Mouse (Mus musculus): Measurements from ENCODE around the gene Atg5. TPM values are rescaled to one million over a fixed set of nuclear protein-coding genes. Genes with fewer than 3 reads are reported as not detected.

Atg5 gene
- total RNA-seq, 2 experiments from 2014 or later = 34.7 to 37.4 TPM

- no peak for ATAC-seq (ENCODE audit: poor library complexity, severe bottlenecking)
Measured at GRCm38 (mm10) chr10:44348474-44349415, 80.6 kb downstream of the Atg5 start.

DNA sequence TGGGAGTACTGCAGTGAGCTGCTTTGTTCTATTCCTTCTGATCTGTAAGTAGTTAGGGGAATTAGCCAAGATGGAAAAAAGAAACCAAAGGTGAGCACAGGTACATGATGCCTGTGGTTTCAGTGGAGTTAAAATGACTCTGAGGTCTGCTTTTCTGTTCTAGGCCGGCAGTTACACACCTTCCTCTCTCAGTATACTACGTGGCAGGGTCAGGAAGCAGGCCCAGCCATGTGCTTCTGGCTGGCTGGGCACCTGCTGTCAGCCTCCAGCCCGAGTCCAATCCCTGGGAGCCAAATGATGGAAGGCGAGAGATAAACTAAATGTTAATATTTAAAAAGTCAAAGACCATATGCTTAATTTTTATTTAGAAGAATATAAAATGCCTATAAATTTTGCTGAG is 85.3 kb downstream of the Atg5 start:
- no peak for ATAC-seq (ENCODE audit: poor library complexity, severe bottlenecking)

- no peak for ATAC-seq (ENCODE audit: poor library complexity, severe bottlenecking)
Measured at GRCm38 (mm10) chr10:44354393-44354792, 86.2 kb downstream of the Atg5 start.

DNA sequence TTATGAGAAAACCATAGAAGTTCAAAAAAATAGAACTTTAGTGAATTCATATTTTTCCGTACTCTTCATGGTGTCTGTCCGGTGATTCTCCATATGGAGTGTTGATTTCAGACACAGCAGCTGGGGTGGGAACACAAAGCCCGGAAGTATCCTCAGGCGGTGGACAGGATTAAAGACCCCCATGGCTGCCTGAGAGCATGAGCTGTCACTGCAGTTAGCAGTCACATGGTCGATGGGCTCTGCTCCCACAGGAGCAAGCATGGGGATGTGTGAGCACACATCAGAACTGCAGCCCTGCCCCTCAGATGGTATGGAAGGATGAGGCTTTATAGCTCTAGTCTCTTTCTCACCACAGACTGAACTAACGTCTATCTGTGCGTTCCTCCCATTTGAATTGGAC is 87.1 kb downstream of the Atg5 start:
- ATAC-seq (ENCODE audit: poor library complexity, severe bottlenecking) = no peak

GRCm38 (mm10) chr10:44356625-44357024 is 88.5 kb downstream of the Atg5 start:
- ATAC-seq (ENCODE audit: poor library complexity, severe bottlenecking) = no peak

- no peak for ATAC-seq (ENCODE audit: poor library complexity, severe bottlenecking)
Measured at GRCm38 (mm10) chr10:44357316-44357715, 89.2 kb downstream of the Atg5 start.

GRCm38 (mm10) chr10:44358816-44359215 is 90.7 kb downstream of the Atg5 start:
- ATAC-seq (ENCODE audit: poor library complexity, severe bottlenecking) = no peak

GRCm38 (mm10) chr10:44360632-44361031 is 92.5 kb downstream of the Atg5 start:
- no peak for ATAC-seq (ENCODE audit: poor library complexity, severe bottlenecking)

GRCm38 (mm10) chr10:44362435-44362834 is 94.3 kb downstream of the Atg5 start:
- ATAC-seq (ENCODE audit: poor library complexity, severe bottlenecking) = no peak

DNA sequence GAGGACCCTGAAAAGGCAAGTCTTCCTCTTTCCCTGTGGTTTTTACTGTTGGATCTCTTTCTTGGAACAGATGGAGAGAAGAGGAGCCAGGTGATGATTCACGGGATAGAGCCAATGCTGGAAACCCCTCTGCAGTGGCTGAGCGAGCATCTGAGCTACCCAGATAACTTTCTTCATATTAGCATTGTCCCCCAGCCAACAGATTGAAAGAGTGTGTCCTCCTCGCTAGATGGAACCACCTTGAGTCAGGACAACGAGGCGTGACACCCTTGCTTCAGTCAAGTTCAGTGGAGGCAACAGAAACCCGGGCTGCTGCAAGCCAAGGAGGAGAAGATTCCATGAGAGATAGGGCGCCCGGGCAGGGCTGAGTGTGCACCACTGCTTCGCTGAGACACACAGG is 94.7 kb downstream of the Atg5 start:
- ATAC-seq (ENCODE audit: poor library complexity, severe bottlenecking) = no peak

GRCm38 (mm10) chr10:44366186-44366585 is 98.0 kb downstream of the Atg5 start:
- ATAC-seq (ENCODE audit: poor library complexity, severe bottlenecking) = no peak

DNA sequence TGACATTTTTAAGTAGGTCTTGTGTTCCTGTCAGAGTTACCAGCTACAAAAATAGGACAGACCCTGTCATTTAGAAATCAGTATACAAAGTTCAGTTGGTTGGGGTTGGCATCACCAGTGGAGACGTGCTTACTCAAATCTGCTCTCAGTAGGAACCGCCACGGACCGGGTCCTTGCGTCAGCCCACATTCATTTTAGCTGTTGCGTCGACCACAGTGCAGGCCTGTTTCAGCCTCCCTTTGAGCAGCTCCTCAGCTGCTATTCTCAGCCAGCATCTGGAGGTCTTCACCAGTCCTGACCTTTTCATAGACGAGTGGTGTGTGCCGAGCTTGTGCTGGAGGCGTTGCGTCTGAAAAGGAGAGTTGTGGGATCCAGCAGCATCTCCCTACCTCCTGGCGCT is 98.9 kb downstream of the Atg5 start:
- no peak for ATAC-seq (ENCODE audit: poor library complexity, severe bottlenecking)

DNA sequence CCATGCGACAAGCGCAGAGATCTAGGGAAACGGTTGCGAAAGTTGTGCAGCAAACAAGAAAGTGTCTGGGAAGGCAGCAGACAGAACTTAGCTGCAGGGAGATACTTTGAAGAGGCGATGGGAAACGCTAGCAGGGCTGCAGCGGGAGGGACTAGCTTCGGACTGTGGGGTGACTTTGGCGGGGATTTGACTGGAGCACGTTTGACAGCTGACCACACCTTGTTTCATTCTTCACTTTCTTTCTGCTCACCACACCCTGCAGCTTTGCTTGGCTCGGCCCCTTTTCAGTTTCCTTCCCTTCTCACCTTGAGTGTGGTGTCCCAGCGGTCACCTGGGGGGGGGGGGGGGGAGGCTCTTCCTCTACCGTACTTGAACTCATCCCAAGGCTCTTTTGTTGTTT is 100.4 kb downstream of the Atg5 start:
- ATAC-seq (ENCODE audit: poor library complexity, severe bottlenecking) = no peak

- ATAC-seq (ENCODE audit: poor library complexity, severe bottlenecking) = no peak
Measured at GRCm38 (mm10) chr10:44370666-44371065, 102.5 kb downstream of the Atg5 start.

DNA sequence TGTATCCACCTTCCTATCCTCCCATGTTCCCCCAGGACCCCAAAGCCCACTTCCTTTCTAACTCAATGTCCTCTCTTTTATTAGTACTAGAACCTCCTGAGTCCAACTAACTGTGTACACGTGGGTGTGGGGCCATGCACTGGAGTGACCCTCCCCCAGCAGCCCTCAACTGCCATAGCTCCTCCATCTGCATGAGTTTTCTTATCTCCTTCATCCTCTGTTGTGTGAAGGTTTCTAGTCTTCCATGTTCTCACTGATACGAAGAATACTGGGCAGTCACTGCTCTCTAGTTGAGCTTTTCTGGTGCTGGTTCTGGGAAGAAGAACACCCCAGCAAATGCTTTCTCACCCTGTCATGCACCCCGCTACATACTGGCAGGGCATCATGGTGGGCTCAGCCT is 104.1 kb downstream of the Atg5 start:
- no peak for ATAC-seq (ENCODE audit: poor library complexity, severe bottlenecking)

GRCm38 (mm10) chr10:44374678-44375077 is 106.5 kb downstream of the Atg5 start:
- no peak for ATAC-seq (ENCODE audit: poor library complexity, severe bottlenecking)

GRCm38 (mm10) chr10:44375501-44375900 is 107.3 kb downstream of the Atg5 start:
- ATAC-seq (ENCODE audit: poor library complexity, severe bottlenecking) = no peak

GRCm38 (mm10) chr10:44377821-44378220 is 109.7 kb downstream of the Atg5 start:
- ATAC-seq (ENCODE audit: poor library complexity, severe bottlenecking) = no peak

DNA sequence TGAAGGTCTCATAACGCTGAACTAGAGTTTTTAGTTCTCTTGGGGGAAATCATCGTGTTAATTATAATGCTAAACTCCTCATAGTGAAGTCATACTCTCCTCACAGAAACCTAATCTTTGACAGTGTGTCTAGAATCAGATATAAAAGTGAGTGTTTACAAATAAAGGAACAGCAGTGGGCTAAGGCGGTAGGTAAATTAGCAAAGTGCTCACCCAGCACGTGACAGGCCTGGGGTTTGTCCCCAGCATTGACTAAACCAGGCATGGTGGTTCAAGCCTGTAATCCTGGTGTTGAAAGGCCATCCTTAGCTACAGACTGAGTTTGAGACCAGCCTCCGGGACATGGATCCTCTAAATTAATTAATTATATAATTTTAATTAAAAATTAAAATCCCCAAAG is 110.2 kb downstream of the Atg5 start:
- no peak for ATAC-seq (ENCODE audit: poor library complexity, severe bottlenecking)

DNA sequence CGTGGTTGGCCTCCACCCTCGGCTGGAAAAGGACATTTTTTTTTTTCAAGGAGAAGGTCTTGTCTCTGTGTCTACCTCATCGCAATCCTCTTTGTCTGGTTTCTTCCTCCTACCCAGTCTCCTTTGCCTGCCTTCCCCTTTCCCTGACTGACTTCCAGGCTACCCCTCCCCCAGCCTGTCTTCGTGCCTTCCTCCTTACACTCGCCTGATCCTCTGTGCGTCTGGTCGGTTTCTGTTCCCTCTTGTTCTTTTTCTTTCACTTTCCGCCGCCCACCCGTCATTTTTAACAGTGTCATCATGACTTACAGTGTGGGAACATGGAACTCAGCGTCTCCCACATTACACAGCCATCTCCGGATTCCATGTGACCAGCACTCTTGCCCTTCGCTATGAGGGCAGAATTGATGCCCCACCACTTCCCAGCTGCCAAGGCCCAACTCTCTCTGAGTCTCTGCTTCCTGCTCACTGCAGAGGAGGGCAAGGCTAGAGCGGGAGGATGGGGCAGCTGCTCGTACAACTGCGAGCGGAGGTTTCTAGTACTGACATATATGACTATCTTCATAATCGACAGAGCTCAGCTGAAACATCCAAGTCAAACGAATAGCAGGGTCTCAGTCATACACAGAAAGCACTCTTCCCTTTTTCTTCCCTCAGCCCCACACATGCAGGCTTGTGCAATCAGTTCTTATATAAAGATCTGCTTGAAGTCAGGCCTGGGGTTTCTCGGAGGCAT is 112.5 kb downstream of the Atg5 start:
- peak; percentile 78 for ATAC-seq (ENCODE audit: poor library complexity, severe bottlenecking)

DNA sequence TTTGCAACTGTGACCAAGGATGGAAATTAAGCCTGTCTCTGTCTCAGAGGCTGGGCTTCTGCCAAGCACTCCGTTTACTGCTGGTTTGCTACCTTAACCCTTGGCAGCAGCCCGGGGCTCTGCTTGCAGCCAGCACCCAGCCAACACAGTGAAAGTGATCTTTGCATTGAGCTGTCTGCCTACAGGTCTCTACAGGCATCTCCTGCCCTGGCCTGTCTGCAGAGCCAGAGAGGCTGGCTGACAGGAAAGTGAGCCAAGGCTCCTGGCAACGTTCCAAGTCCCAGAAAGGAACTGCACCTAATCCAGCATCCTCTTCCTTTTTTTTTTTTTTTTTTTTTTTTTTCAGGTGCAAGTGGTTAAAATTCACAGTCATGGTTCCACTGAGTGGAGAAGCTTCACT is 113.2 kb downstream of the Atg5 start:
- ATAC-seq (ENCODE audit: poor library complexity, severe bottlenecking) = peak; percentile 38

DNA sequence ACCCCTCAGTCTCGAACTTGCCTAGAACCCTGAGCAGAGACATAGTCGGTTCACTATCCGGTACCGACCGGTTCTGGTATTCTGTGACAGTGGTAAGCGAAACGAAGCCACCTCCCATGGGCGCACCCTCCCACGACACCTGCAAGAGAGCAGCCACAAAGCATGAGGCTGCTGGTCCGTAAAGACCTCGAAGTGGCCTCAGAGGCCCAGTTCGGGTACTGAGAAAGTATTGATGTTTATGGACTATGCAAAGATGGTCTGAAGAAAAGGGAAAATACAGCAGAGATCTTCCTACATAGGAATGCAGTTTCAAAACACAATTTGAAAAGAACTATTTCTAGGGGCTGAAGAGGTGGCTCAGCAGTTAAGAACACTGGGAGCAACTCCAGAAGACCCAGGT is 113.8 kb downstream of the Atg5 start:
- ATAC-seq (ENCODE audit: poor library complexity, severe bottlenecking) = no peak
